Mouse (Mus musculus) T-helper 2 cell (primary cell): Measurements from ENCODE around the gene Zfp28.

Experiments
- in situ Hi-C: fragments of 300-600 bp; cut with MboI, MseI; formaldehyde crosslinking; loops from one replicate; pipeline ENCODE4 v1.15.1; 2025; ENCODE audit warnings: high pct_unique_total_duplicates

The Zfp28 gene

DNA sequence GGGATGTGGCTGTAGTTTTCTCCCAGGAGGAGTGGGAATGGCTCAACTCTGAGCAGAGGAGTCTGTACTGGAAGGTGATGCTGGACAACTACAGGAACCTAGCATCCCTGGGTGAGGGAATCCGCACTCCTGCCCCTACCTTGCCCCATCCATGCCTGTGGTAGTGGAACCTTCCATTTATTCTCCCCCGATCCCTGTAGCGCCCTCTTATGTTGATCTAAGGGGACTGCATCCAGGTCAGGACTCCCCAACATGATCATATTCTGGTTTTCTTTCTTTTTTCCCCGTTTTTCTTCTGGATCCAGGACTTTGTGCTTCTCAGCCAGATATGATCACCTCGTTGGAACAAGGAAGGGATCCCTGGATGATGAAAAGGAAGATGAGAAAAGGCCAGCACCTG lies 6.4 kb downstream of the Zfp28 start:
- in situ Hi-C loops = loop anchor here (25.0 kb wide), 1 partner anchor 1302 kb away; the partner anchor contains the start of gene Epn1

- in situ Hi-C loops = loop anchor here (25.0 kb wide), 1 partner anchor 1311 kb away; the partner anchor contains the start of gene Epn1
These were observed 15.2 kb downstream of the Zfp28 start, which contains the start of gene Smim17 for GRCm38 (mm10) chr7:6397996-6398975. Smim17 (plus strand) TSS chr7:6398715.

GRCm38 (mm10) chr7:6410043-6410442 lies 26.9 kb downstream of the Zfp28 start, which contains the start of gene Gm20715:
Gm20715 (plus strand) TSS chr7:6410277.
- in situ Hi-C loops = no loop called here

GRCm38 (mm10) chr7:6414626-6415441 lies 31.7 kb downstream of the Zfp28 start:
- in situ Hi-C loops = no loop called here

- in situ Hi-C loops = no loop called here
These were observed 32.3 kb downstream of the Zfp28 start for GRCm38 (mm10) chr7:6415442-6415787.

DNA sequence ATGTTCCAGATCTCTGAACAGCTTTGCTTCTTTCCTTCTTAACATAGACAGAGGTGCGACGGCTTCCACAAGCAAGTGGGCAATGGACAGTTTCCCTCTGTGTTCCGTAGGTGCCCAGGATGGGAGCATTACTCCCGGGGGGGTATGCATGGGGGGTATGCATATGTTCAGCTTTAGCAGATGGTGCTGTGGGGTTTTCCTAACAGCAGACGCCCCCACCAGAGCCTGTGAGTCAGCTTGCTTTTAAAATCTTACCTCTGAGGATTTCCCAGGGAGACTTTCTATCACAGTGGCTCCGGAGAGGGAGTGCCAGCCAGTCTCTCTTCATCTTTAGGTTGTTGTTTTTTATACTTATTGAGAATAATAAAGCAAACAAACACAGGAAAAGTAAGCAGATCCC lies 36.8 kb downstream of the Zfp28 start:
- in situ Hi-C loops = no loop called here

DNA sequence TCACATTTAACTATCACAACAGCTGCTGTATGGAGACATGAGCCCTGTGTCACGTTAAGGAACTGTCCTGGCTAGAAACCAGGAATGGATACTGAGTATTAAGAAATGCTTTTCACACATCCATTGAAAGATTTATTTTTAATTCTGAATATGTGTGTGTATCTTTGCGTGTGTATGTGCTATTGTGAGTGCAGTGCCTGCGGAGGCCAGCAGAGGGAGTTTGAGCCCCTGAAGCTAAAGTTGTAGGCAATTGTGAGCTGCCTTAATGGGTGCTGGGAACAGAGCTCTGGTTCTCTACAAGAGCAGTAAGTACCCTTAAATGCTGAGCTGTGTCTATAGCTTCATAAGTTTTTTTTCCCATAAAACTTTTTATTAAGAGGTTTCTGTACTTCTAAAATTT lies 46.3 kb downstream of the Zfp28 start:
- in situ Hi-C loops = no loop called here

- in situ Hi-C loops = loop anchor here (5.0 kb wide), 2 partner anchors 73 to 507 kb away; no protein-coding TSS in a partner anchor
These were observed 47.2 kb downstream of the Zfp28 start for GRCm38 (mm10) chr7:6430342-6430741.

DNA sequence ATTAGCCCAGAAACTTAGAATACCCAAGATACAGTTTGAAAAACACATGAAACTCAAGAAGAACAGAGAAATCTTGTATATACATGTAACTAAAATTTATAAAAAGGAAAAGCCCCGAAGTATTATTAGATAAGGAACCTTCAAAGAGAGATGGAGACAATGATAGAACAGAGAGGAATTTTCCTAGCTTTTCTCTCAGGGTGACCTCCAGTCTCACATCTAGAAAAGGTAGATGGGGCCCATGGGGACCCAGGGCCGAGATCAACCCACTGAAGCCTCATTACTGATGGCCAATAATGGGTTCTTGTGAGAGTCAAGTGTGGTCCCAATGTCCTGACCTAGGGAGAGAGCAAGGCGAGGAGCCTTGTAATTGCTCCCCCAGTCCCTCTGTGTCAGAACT lies 55.3 kb downstream of the Zfp28 start, which contains the start of gene Olfr1344:
Olfr1344 (plus strand) TSS at position 301 of the 400 bp plus-strand sequence.
- in situ Hi-C loops = no loop called here

GRCm38 (mm10) chr7:6441173-6441572 lies 58.1 kb downstream of the Zfp28 start:
- in situ Hi-C loops = no loop called here
